Mouse (Mus musculus) hindbrain, embryonic 14.5 days (tissue): ENCODE measurements at regions not wholly inside any gene's neighbourhood (a gene's known extent, or its start where the extent isn't known, plus 50 kb on each side); places are given as distances from the start of the nearest gene placed in this dataset.

Experiments
- ATAC-seq: fragments of 200-750 bp; cut with Nextera tagmentation; 2 replicates; pipeline ENCODE4 v1.8.0; 2017; ENCODE audit warnings: moderate number of reproducible peaks, mild to moderate bottlenecking, moderate TSS enrichment, moderate library complexity; ENCODE audit not compliant: low FRiP score
- DNase-seq: peaks from one replicate; pipeline ENCODE4 v3.0.0-alpha.2; 2015; ENCODE audit warnings: low spot score
- H3K27ac ChIP-seq: fragments of 300-500 bp; sonication (generic); 2 replicates; pipeline ENCODE4 v1.5.1; 2014; ENCODE audit warnings: mild to moderate bottlenecking, moderate library complexity
- H3K27me3 ChIP-seq: fragments of 300-500 bp; sonication (generic); 2 replicates; pipeline ENCODE4 v1.6.1; 2014; ENCODE audit warnings: mild to moderate bottlenecking, low read length, mixed read lengths; ENCODE audit not compliant: control insufficient read depth, insufficient read depth
- H3K36me3 ChIP-seq: fragments of 300-500 bp; sonication (generic); replicated peaks from 2 replicates; pipeline ENCODE4 v1.6.1; 2014; ENCODE audit not compliant: control insufficient read depth, insufficient read depth
- H3K4me1 ChIP-seq: fragments of 300-500 bp; sonication (generic); replicated peaks from 2 replicates; pipeline ENCODE4 v1.6.1; 2014; ENCODE audit warnings: antibody characterized with exemption, low read length, mixed read lengths; ENCODE audit not compliant: control insufficient read depth, insufficient read depth
- H3K4me2 ChIP-seq: fragments of 300-500 bp; sonication (generic); replicated peaks from 2 replicates; pipeline ENCODE4 v1.6.1; 2014; ENCODE audit warnings: mild to moderate bottlenecking, moderate library complexity
- H3K4me3 ChIP-seq: fragments of 300-500 bp; sonication (generic); replicated peaks from 2 replicates; pipeline ENCODE4 v1.5.1; 2014; ENCODE audit warnings: mild to moderate bottlenecking, low read length
- H3K9ac ChIP-seq: fragments of 300-500 bp; sonication (generic); 2 replicates; pipeline ENCODE4 v1.6.1; 2014
- H3K9me3 ChIP-seq: fragments of 300-500 bp; sonication (generic); 2 replicates; pipeline ENCODE4 v1.6.1; 2016; ENCODE audit warnings: low read length; ENCODE audit not compliant: control insufficient read depth
- WGBS: fragments of 180-500 bp; shearing (Covaris S2); extraction: QIAGEN DNeasy Blood & Tissue Kit; methylation state at CpG from one replicate; pipeline ENCODE4 v1.1.7; 2014; 5-methylcytosine and 5-hydroxymethylcytosine counted together

DNA sequence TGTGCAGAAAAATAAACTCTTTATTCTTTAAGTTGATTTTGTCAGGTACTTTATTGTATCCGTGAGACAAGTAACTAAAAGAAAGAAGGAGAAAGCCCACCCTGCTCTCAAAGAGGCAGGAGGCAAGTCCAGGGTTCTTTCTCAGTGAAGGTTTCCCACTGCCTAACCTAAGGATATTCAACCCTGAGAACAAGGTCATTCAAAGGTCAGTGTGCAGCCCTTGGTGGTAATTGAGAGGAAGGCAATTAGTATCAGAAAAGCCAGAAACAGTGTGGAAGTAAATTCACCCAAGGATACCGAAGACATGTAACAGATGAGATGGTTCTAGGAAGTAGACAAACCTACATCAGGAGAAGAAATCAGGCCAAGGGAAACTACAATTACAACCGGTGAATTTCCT lies 373.9 kb upstream of the Hs6st1 start:
- peaks cover 12% of the 10 kb centered on the region for H3K4me1 ChIP-seq
- H3K9me3 ChIP-seq = no peaks in the 10 kb centered on the region
- DNase-seq (no peak), ATAC-seq (no peak)
- 13% methylated on average over 3 of the region's 3 CpGs for WGBS
- H3K27me3 ChIP-seq = no peaks in the 10 kb centered on the region
- H3K27ac ChIP-seq = no peak overlapping the region
- no peaks in the 10 kb centered on the region for H3K36me3 ChIP-seq
- H3K4me2 ChIP-seq = no peak overlapping the region
- no peak overlapping the region for H3K4me3 ChIP-seq
- H3K9ac ChIP-seq = no peak overlapping the region

DNA sequence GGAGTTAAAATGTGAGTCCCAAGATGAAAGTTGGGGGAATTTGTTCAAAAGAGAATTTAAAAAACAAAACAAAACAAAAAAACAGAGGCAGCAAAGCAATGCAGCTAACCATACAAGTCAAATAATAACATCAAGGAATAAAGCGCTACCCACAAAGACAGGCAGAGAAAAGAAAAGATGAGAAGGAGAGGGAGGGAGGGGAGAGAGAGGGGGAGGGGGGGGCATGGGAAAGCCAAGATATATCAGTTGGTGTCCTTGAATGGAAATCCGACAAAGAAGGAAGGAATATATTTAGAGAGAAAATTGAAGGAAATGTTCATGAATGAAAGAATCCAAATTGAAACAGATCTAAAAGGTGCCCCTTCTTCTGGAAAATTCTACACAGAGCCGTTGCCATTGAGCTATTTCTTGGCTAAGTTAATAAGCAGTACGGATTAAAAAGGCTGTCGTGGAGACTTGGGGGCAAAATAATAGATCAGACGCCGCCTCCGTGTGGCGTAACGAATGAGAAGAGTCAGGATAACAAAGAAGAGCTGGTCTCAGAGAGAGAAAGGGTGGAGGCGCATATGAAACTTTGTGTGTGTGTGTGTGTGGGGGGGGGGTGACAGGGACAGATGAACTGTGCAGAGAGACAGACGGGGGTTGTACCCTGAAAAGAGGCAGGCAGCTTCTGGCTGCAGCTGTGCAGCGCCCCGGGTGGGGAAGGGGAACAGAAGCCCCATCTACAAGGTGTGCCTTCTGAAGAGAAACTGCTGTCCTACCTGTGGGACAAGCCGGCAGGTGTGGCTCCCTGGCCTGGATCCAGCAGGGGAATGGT lies 373.2 kb upstream of the Hs6st1 start:
- Histone ChIP-seq H3K4me2 (peak overlapping the region; percentile 19), H3K4me1 (peaks cover 12% of the 10 kb centered on the region), H3K9ac (no peak overlapping the region), H3K27ac (no peak overlapping the region), H3K9me3 (no peaks in the 10 kb centered on the region), H3K36me3 (no peaks in the 10 kb centered on the region), H3K27me3 (no peaks in the 10 kb centered on the region), H3K4me3 (no peak overlapping the region)
- 10% methylated on average over 15 of the region's 15 CpGs for WGBS
- peak; percentile 65; the same call in 1 of the 2 replicates for ATAC-seq
- peak; percentile 49 for DNase-seq

DNA sequence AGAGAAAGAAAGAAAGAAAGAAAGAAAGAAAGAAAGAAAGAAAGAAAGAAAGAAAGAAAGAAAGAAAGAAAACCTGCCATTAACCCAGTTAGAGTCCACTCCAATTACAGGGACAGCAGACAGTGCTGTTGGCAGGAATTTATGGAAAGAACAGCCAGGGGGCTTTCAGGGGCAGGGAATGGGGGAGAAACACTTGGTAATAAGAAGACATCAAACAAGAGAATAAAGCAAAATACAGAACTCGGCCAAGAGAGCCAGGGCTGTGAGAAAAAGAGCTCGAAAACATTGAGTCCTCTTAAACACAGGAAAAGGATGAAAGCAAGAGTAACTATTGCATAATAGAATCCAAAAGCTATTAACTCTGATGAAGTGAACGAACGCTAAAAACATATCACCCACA lies 371.0 kb upstream of the Hs6st1 start:
- H3K27me3 ChIP-seq = no peaks in the 10 kb centered on the region
- no peak overlapping the region for H3K4me3 ChIP-seq
- ATAC-seq (no peak), DNase-seq (no peak)
- no peaks in the 10 kb centered on the region for H3K9me3 ChIP-seq
- no peak overlapping the region for H3K27ac ChIP-seq
- H3K4me2 ChIP-seq = no peak overlapping the region
- H3K36me3 ChIP-seq = no peaks in the 10 kb centered on the region
- peaks cover 12% of the 10 kb centered on the region for H3K4me1 ChIP-seq
- WGBS = 19% methylated on average over 4 of the region's 4 CpGs
- no peak overlapping the region for H3K9ac ChIP-seq

DNA sequence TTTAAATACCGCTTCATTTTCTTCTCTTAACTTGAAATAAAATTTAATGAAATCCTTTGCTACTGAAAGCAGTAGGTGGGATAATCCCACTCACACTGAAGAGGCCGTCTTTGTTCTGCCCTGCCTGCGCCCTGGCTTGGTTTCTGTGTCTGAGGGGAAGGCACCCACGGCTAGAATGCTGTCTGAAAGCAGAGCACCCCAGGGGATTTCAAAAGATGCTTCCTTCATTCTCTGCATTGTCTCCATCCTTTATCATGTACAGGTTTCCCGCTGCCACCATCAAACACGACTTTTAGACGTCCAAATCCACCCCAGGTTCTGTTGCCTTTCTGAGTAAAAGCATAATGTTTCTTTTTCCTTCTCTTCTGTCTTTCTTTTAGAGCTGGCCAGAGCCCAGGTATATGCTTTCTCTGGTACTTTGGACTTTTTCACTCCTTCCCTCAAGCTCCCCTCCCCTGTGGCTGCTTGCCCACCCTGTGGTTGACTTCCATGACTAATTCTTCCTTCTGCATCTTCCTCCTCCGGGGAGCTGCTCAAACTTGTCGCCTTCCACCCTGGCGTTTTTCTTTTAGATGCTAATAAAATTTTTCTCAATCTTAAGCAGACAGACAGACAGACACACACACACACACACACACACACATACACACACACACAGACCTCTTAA lies 370.2 kb upstream of the Hs6st1 start:
- DNase-seq = no peak
- H3K27me3 ChIP-seq = no peaks in the 10 kb centered on the region
- no peak overlapping the region for H3K4me3 ChIP-seq
- H3K27ac ChIP-seq = peak overlapping the region; percentile 23
- H3K9me3 ChIP-seq = no peaks in the 10 kb centered on the region
- no peak overlapping the region for H3K4me2 ChIP-seq
- 7% methylated on average over 10 of the region's 10 CpGs for WGBS
- ATAC-seq = no peak
- no peaks in the 10 kb centered on the region for H3K36me3 ChIP-seq
- peaks cover 12% of the 10 kb centered on the region for H3K4me1 ChIP-seq
- no peak overlapping the region for H3K9ac ChIP-seq

DNA sequence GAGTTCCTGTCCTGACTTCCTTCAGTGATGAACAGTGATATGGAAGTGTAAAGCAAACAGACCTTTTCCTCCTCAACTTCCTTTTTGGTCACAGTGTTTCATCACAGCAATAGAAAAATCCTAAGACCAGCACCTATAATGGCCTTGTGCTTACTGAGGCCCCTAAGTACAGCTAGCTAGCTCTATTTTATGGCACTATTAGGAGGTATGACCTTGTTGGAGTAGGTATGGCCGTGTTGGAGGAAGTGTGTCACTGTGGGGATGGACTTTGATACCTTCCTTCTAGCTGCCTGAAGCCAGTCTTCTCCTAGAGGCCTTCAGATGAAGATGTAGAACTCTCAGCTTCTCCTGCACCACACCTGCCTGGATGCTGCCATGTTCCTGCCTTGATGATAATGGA lies 365.6 kb upstream of the Hs6st1 start:
- 78% methylated on average over 1 of the region's 1 CpGs for WGBS
- no peaks in the 10 kb centered on the region for H3K36me3 ChIP-seq

DNA sequence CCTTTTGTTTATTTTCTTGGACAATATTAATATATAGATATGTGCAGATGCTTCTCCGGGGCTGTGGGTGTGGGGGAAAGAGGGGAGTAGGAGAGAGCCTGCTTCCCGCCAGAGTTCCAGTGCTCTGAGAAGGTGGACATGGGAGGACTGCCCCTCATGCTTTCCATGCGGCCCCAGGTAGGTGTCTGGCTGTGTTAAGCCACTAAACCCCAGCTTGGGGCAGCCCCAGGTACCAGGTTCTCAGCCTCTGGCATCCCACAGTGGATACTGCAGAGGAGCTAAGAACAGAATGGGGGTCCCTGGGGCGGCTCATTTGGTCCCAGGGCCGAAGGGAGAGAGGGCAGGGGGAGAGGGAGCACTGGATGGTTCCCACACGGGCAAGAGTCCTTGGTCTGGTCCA lies 361.9 kb upstream of the Hs6st1 start:
- H3K27me3 ChIP-seq = no peaks in the 10 kb centered on the region
- ATAC-seq = no peak
- DNase-seq = no peak
- H3K4me3 ChIP-seq = no peak overlapping the region
- H3K9ac ChIP-seq = no peak overlapping the region
- H3K36me3 ChIP-seq = no peaks in the 10 kb centered on the region
- H3K4me2 ChIP-seq = no peak overlapping the region
- no peaks in the 10 kb centered on the region for H3K4me1 ChIP-seq
- H3K9me3 ChIP-seq = no peaks in the 10 kb centered on the region
- WGBS = 91% methylated on average over 6 of the region's 6 CpGs
- no peak overlapping the region for H3K27ac ChIP-seq

More for the DNA sequence above, 365.6 kb upstream of the Hs6st1 start:
- Histone ChIP-seq H3K27me3 (no peaks in the 10 kb centered on the region), H3K9ac (no peak overlapping the region), H3K4me2 (no peak overlapping the region), H3K4me3 (no peak overlapping the region), H3K4me1 (peaks cover 8% of the 10 kb centered on the region), H3K27ac (no peak overlapping the region), H3K9me3 (no peaks in the 10 kb centered on the region)
- DNase-seq = no peak
- ATAC-seq = no peak

DNA sequence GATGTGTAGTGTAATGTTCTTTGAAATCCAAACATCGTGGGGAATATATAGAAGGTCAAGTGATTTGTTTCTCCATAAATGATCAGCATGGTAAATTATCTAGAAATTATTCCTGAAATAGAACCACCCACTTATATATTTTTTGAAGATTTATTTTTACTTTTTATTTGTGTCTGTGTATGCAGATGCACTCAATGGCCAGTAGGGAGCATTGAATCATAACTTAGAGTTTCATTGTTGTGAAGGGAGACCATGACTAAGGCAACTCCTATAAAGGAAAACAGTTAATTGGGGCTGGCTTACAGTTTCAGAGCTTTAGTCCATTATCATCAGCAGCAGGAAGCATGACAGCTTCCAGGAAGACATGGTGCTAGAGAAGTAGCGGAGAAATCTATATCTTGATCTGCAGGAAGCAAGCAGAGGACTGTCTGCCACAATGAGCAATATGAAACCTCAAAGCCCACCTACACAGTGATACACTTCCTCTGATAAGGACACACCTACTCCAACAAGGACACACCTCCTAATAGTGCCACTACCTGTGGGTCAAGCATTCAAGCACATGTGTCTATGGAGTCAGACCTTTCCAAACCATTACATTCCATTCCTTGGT lies 359.9 kb upstream of the Hs6st1 start:
- Histone ChIP-seq H3K27me3 (no peaks in the 10 kb centered on the region), H3K4me3 (no peak overlapping the region), H3K4me2 (no peak overlapping the region), H3K36me3 (no peaks in the 10 kb centered on the region), H3K9me3 (no peaks in the 10 kb centered on the region), H3K4me1 (no peaks in the 10 kb centered on the region), H3K27ac (no peak overlapping the region), H3K9ac (no peak overlapping the region)
- 94% methylated on average over 2 of the region's 2 CpGs for WGBS
- ATAC-seq (no peak), DNase-seq (no peak)

DNA sequence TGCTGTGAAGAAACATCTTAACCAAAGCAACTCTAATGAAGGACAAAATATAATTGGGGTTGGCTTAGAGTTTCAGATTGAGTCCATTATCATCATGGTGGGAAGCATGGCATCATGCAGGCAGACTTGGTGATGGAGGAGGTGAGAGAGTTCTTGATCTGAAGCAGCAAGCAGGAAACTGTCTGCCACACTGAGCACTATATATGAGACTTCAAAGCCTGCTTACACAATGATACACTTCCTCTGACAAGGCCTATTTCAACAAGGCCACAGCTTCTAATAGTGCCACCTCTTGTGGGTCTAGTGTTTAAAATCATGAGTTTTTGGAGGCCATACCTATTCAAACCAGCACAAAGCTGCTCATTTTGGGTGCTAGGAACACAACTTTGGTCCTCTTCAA lies 359.0 kb upstream of the Hs6st1 start:
- Histone ChIP-seq H3K9me3 (no peaks in the 10 kb centered on the region), H3K4me2 (no peak overlapping the region), H3K27ac (no peak overlapping the region), H3K27me3 (no peaks in the 10 kb centered on the region), H3K9ac (no peak overlapping the region), H3K4me1 (no peaks in the 10 kb centered on the region), H3K36me3 (no peaks in the 10 kb centered on the region), H3K4me3 (no peak overlapping the region)
- DNase-seq (no peak), ATAC-seq (no peak)

DNA sequence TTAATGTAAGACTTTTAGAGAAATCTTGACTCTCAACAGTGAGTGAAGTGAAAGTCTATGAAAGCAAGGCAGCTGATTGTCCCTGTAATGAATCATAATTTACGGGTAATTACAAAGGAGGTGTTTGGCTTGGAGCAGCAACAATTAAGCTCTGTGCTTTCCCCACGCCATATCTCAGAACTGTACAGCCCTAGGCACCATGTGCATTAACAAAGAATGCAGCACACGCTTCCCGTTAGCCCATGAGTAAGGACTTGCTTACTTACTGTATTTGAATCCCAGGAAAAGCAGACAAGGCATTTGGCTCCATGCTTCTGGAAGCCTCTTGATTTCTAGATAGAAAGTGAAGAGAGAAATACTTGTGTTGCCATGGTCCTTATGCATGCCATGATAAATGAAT lies 354.2 kb upstream of the Hs6st1 start:
- no peak for DNase-seq
- H3K27ac ChIP-seq = no peak overlapping the region
- H3K9ac ChIP-seq = no peak overlapping the region
- 79% methylated on average over 4 of the region's 4 CpGs for WGBS
- no peaks in the 10 kb centered on the region for H3K36me3 ChIP-seq
- no peak overlapping the region for H3K4me3 ChIP-seq
- no peaks in the 10 kb centered on the region for H3K4me1 ChIP-seq
- H3K9me3 ChIP-seq = no peaks in the 10 kb centered on the region
- ATAC-seq = no peak
- H3K27me3 ChIP-seq = no peaks in the 10 kb centered on the region
- no peak overlapping the region for H3K4me2 ChIP-seq
